Mouse (Mus musculus): Measurements from ENCODE around the gene Abat. TPM values are rescaled to one million over a fixed set of nuclear protein-coding genes. Genes with fewer than 3 reads are reported as not detected.

Abat gene
- polyA plus RNA-seq (2014; fragmentation: Nextera tagmentation; extraction: Ambion mirVana), result 16.2 and 19.0 TPM in 2 replicates

- Histone ChIP-seq H3K4me3 (ENCODE audit: low read depth, low read length) (peak within 1 kb of the TSS; percentile 55), H3K4me1 (ENCODE audit: control insufficient read depth, insufficient read depth, low read length) (peaks cover 9% of the 10 kb centered on the region), H3K36me3 (ENCODE audit: control insufficient read depth, insufficient read depth, low read length) (no peaks in the 10 kb centered on the region), H3K9ac (replicated peaks; ENCODE audit: low read depth, low read length) (0 out of 2 replicates have a peak within 1 kb of the TSS, but pooled peaks have one; percentile 30), H3K27ac (ENCODE audit: low read length) (no peak within 1 kb of the TSS), H3K27me3 (ENCODE audit: control insufficient read depth, insufficient read depth, low read length) (no peaks in the 10 kb centered on the region), H3K9me3 (ENCODE audit: control insufficient read depth, low read depth, low read length) (no peaks in the 10 kb centered on the region), H3K4me2 (replicated peaks; ENCODE audit: low read depth, low read length) (peak within 1 kb of the TSS; percentile 83)
- peak; percentile 99 for ATAC-seq (ENCODE audit: insufficient number of reproducible peaks, insufficient read depth, low FRiP score, low read depth)
- under 1% methylated on average over 45 of the region's 46 CpGs for WGBS
Measured at GRCm38 (mm10) chr16:8513236-8513906, at the start of gene Abat. Abat (plus strand) TSS chr16:8513429.

GRCm38 (mm10) chr16:8470132-8470531, 43.1 kb upstream of the Abat start:
- Histone ChIP-seq H3K36me3 (ENCODE audit: control insufficient read depth, insufficient read depth, low read length) (no peaks in the 10 kb centered on the region), H3K9me3 (ENCODE audit: control insufficient read depth, low read depth, low read length) (no peaks in the 10 kb centered on the region), H3K4me1 (ENCODE audit: control insufficient read depth, insufficient read depth, low read length) (peaks cover 6% of the 10 kb centered on the region; the same call in 1 of the 2 replicates), H3K4me2 (replicated peaks; ENCODE audit: low read depth, low read length) (peak overlapping the region; percentile 59), H3K27me3 (ENCODE audit: control insufficient read depth, insufficient read depth, low read length) (no peaks in the 10 kb centered on the region), H3K4me3 (ENCODE audit: low read depth, low read length) (peak overlapping the region; percentile 67; the same call in 1 of the 2 replicates), H3K27ac (ENCODE audit: low read length) (no peak overlapping the region), H3K9ac (replicated peaks; ENCODE audit: low read depth, low read length) (no peak overlapping the region)
- no peak; the same call in 1 of the 2 replicates for ATAC-seq (ENCODE audit: insufficient number of reproducible peaks, insufficient read depth, low FRiP score, low read depth)
- WGBS, result 68% methylated on average over 2 of the region's 2 CpGs

- Histone ChIP-seq H3K9me3 (ENCODE audit: control insufficient read depth, low read depth, low read length) (no peaks in the 10 kb centered on the region), H3K9ac (replicated peaks; ENCODE audit: low read depth, low read length) (peak within 1 kb of the TSS; percentile 63), H3K4me2 (replicated peaks; ENCODE audit: low read depth, low read length) (peak within 1 kb of the TSS; percentile 59), H3K27me3 (ENCODE audit: control insufficient read depth, insufficient read depth, low read length) (no peaks in the 10 kb centered on the region), H3K4me1 (ENCODE audit: control insufficient read depth, insufficient read depth, low read length) (peaks cover 6% of the 10 kb centered on the region; the same call in 1 of the 2 replicates), H3K4me3 (ENCODE audit: low read depth, low read length) (peak within 1 kb of the TSS; percentile 67), H3K36me3 (ENCODE audit: control insufficient read depth, insufficient read depth, low read length) (no peaks in the 10 kb centered on the region), H3K27ac (ENCODE audit: low read length) (peak within 1 kb of the TSS; percentile 85)
- ATAC-seq (ENCODE audit: insufficient number of reproducible peaks, insufficient read depth, low FRiP score, low read depth), result peak; percentile 97
- WGBS, result under 1% methylated on average over 45 of the region's 48 CpGs
Measured at GRCm38 (mm10) chr16:8470603-8471481, 42.4 kb upstream of the Abat start, which contains the start of gene Mettl22. Mettl22 (plus strand) TSS chr16:8470788.

- H3K27me3 ChIP-seq (ENCODE audit: control insufficient read depth, insufficient read depth, low read length), result no peaks in the 10 kb centered on the region
- no peaks in the 10 kb centered on the region for H3K4me1 ChIP-seq (ENCODE audit: control insufficient read depth, insufficient read depth, low read length)
- no peak overlapping the region for H3K4me3 ChIP-seq (ENCODE audit: low read depth, low read length)
- no peaks in the 10 kb centered on the region for H3K9me3 ChIP-seq (ENCODE audit: control insufficient read depth, low read depth, low read length)
- 93% methylated on average over 9 of the region's 9 CpGs for WGBS
- ATAC-seq (ENCODE audit: insufficient number of reproducible peaks, insufficient read depth, low FRiP score, low read depth), result no peak
- H3K36me3 ChIP-seq (ENCODE audit: control insufficient read depth, insufficient read depth, low read length), result peaks cover 19% of the 10 kb centered on the region; the same call in 1 of the 2 replicates
- no peak overlapping the region for H3K27ac ChIP-seq (ENCODE audit: low read length)
- no peak overlapping the region for H3K4me2 ChIP-seq (replicated peaks; ENCODE audit: low read depth, low read length)
- no peak overlapping the region for H3K9ac ChIP-seq (replicated peaks; ENCODE audit: low read depth, low read length)
Measured at GRCm38 (mm10) chr16:8487396-8488005, 25.7 kb upstream of the Abat start.

GRCm38 (mm10) chr16:8489340-8489739, 23.9 kb upstream of the Abat start:
- H3K4me3 ChIP-seq (ENCODE audit: low read depth, low read length), result no peak overlapping the region
- no peak overlapping the region for H3K4me2 ChIP-seq (replicated peaks; ENCODE audit: low read depth, low read length)
- no peak overlapping the region for H3K9ac ChIP-seq (replicated peaks; ENCODE audit: low read depth, low read length)
- peaks cover 16% of the 10 kb centered on the region; the same call in 1 of the 2 replicates for H3K36me3 ChIP-seq (ENCODE audit: control insufficient read depth, insufficient read depth, low read length)
- 86% methylated on average over 5 of the region's 5 CpGs for WGBS
- no peak for ATAC-seq (ENCODE audit: insufficient number of reproducible peaks, insufficient read depth, low FRiP score, low read depth)
- no peak overlapping the region for H3K27ac ChIP-seq (ENCODE audit: low read length)
- H3K27me3 ChIP-seq (ENCODE audit: control insufficient read depth, insufficient read depth, low read length), result no peaks in the 10 kb centered on the region
- H3K9me3 ChIP-seq (ENCODE audit: control insufficient read depth, low read depth, low read length), result no peaks in the 10 kb centered on the region
- H3K4me1 ChIP-seq (ENCODE audit: control insufficient read depth, insufficient read depth, low read length), result no peaks in the 10 kb centered on the region

- H3K36me3 ChIP-seq (ENCODE audit: control insufficient read depth, insufficient read depth, low read length), result peaks cover 7% of the 10 kb centered on the region; the same call in 1 of the 2 replicates
- no peaks in the 10 kb centered on the region for H3K9me3 ChIP-seq (ENCODE audit: control insufficient read depth, low read depth, low read length)
- no peak overlapping the region for H3K9ac ChIP-seq (replicated peaks; ENCODE audit: low read depth, low read length)
- ATAC-seq (ENCODE audit: insufficient number of reproducible peaks, insufficient read depth, low FRiP score, low read depth), result no peak
- H3K4me1 ChIP-seq (ENCODE audit: control insufficient read depth, insufficient read depth, low read length), result no peaks in the 10 kb centered on the region
- H3K27me3 ChIP-seq (ENCODE audit: control insufficient read depth, insufficient read depth, low read length), result no peaks in the 10 kb centered on the region
- no peak overlapping the region for H3K27ac ChIP-seq (ENCODE audit: low read length)
- 43% methylated on average over 13 of the region's 13 CpGs for WGBS
- no peak overlapping the region for H3K4me2 ChIP-seq (replicated peaks; ENCODE audit: low read depth, low read length)
- no peak overlapping the region for H3K4me3 ChIP-seq (ENCODE audit: low read depth, low read length)
Measured at GRCm38 (mm10) chr16:8491743-8492490, 21.3 kb upstream of the Abat start.

GRCm38 (mm10) chr16:8494268-8494667, 19.0 kb upstream of the Abat start:
- no peak overlapping the region for H3K9ac ChIP-seq (replicated peaks; ENCODE audit: low read depth, low read length)
- H3K4me2 ChIP-seq (replicated peaks; ENCODE audit: low read depth, low read length), result no peak overlapping the region
- ATAC-seq (ENCODE audit: insufficient number of reproducible peaks, insufficient read depth, low FRiP score, low read depth), result peak; percentile 68
- H3K4me3 ChIP-seq (ENCODE audit: low read depth, low read length), result no peak overlapping the region
- H3K36me3 ChIP-seq (ENCODE audit: control insufficient read depth, insufficient read depth, low read length), result peaks cover 4% of the 10 kb centered on the region; the same call in 1 of the 2 replicates
- no peaks in the 10 kb centered on the region for H3K9me3 ChIP-seq (ENCODE audit: control insufficient read depth, low read depth, low read length)
- H3K27ac ChIP-seq (ENCODE audit: low read length), result no peak overlapping the region
- no peaks in the 10 kb centered on the region for H3K4me1 ChIP-seq (ENCODE audit: control insufficient read depth, insufficient read depth, low read length)
- H3K27me3 ChIP-seq (ENCODE audit: control insufficient read depth, insufficient read depth, low read length), result no peaks in the 10 kb centered on the region
- 22% methylated on average over 4 of the region's 4 CpGs for WGBS

Measured in stomach, embryonic 14.5 days (tissue).